Mouse (Mus musculus): ENCODE measurements at regions not wholly inside any gene's neighbourhood (a gene's known extent, or its start where the extent isn't known, plus 50 kb on each side); places are given as distances from the start of the nearest gene placed in this dataset.

DNA sequence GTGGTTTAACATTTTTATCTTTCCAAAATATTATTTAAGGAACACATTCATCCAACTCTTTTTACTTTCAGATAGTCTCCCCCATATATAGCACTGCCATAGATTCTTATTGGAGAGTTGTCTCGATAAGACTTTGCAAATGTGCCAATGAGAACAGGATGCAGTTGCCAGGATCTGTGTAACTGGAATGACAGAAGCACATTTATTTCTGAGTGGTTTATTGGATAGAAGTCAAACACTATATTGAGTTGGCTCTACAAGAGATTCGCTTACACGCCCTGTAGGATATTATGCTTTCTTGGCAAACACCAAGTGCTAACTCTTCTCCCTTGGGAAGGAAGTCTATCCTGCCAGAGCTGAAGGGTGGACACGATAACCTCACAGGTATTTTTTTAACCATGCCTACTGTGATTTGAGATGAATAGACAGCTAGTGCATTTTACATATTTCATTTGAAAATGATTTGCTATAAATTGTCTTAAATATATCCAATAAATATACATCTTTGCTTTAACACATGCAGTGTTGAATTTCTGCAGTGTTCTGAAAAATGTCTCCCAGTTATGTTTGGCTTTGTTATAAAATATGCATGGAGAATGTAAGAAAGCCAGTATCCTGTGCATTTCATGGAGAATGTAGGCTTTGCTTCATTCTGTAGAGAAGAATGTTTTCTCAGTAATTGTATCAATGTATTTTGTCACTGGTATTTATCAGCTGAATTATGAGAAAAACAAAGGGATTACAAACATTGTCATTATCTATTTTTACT, 705.8 kb downstream of the Fat4 start:
- TF ChIP-seq POLR2A (IDR thresholded peaks at IDR 0.05; ENCODE audit: control insufficient read depth, low read depth, low read length), result no peak
- TF ChIP-seq CTCF (IDR thresholded peaks at IDR 0.05; ENCODE audit: control insufficient read depth, insufficient read depth, insufficient replicate concordance, low read depth, low read length), result no peak

Measured in testis, adult 2 months (tissue).